Mouse (Mus musculus): ENCODE data around the gene Ache. TPM values are rescaled to one million over a fixed set of nuclear protein-coding genes. Genes with fewer than 3 reads are reported as not detected.

The Ache gene
- total and polyA plus RNA-seq, 3 experiments = 7.0 to 16.8 TPM; not detected in 1

DNA sequence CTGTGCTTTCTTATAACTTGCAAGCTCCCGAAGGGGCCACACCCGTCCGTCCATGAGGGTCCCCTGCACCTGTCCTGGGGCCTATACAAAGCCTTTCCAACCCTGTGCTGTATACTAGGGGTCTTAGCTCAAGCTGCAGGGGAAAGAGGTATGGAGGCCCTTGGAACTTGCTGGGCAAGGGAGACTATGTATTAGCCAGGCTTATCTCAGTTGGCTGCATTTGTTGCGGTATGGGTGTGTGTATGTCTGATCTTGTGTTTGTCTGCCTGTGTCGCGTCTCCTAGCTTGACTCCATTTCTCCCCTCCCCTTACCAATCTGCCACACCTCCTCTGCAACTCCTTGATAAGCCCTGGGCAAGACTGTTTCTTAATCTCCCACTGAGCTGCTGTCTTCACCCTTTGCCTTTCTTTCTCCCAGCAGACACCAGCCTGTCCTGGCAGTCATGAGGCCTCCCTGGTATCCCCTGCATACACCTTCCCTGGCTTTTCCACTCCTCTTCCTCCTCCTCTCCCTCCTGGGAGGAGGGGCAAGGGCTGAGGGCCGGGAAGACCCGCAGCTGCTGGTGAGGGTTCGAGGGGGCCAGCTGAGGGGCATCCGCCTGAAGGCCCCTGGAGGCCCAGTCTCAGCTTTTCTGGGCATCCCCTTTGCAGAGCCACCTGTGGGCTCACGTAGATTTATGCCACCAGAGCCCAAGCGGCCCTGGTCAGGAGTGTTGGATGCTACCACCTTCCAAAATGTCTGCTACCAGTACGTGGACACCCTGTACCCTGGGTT is 2.5 kb downstream of the Ache start:
- peaks cover 4 to 31% of the 10 kb centered on the region in 2 experiments for H3K4me1 ChIP-seq (ENCODE audit: control insufficient read depth in 1 of 2, insufficient read depth in 2 of 2, low read length in 2 of 2)
- TF ChIP-seq MYC (IDR thresholded peaks at IDR 0.05; ENCODE audit: low read depth, low read length) = peak; percentile 53; the same call in 1 of the 2 replicates
- TF ChIP-seq MEF2A (IDR thresholded peaks at IDR 0.05; ENCODE audit: extremely low read depth, insufficient replicate concordance, low read depth, low read length, poor library complexity, severe bottlenecking) = no peak
- TF ChIP-seq EP300 (IDR thresholded peaks at IDR 0.05; ENCODE audit: low read depth in 1 of 2, low read length in 2 of 2) = peak; percentile 93 to 98
- TF ChIP-seq ZKSCAN1 (IDR thresholded peaks at IDR 0.05; ENCODE audit: low read depth, low read length) = no peak
- TF ChIP-seq BHLHE40 (IDR thresholded peaks at IDR 0.05; ENCODE audit: borderline replicate concordance, low read depth, low read length) = no peak
- TF ChIP-seq ZMIZ1 (IDR thresholded peaks at IDR 0.05; ENCODE audit: low read depth, low read length) = peak; percentile 93
- peak; percentile 51; the same call in 1 of the 2 replicates for TF ChIP-seq MXI1 (IDR thresholded peaks at IDR 0.05; ENCODE audit: low read depth, low read length)
- peak; percentile 59; the same call in 1 of the 2 replicates for TF ChIP-seq UBTF (IDR thresholded peaks at IDR 0.05; ENCODE audit: borderline replicate concordance, insufficient read depth, low read depth, low read length)
- no peak for TF ChIP-seq RAD21 (IDR thresholded peaks at IDR 0.05; ENCODE audit: low read depth, low read length)
- no peak for TF ChIP-seq ELF1 (IDR thresholded peaks at IDR 0.05; ENCODE audit: low read depth, low read length)
- peak; percentile 98 for TF ChIP-seq GATA1 (IDR thresholded peaks at IDR 0.05; ENCODE audit: low read depth, low read length)
- no peak for TF ChIP-seq GABPA (IDR thresholded peaks at IDR 0.05; ENCODE audit: low read depth, low read length)
- TF ChIP-seq ZNF384 (IDR thresholded peaks at IDR 0.05; ENCODE audit: low read depth, low read length) = no peak
- TF ChIP-seq MAZ (IDR thresholded peaks at IDR 0.05; ENCODE audit: low read depth, low read length) = peak; percentile 87
- TF ChIP-seq HCFC1 (IDR thresholded peaks at IDR 0.05; ENCODE audit: low read depth, low read length) = peak; percentile 30; the same call in 1 of the 2 replicates
- 0 out of 2 replicates have a peak, but pooled peaks have one; percentile 26 for TF ChIP-seq CHD2 (IDR thresholded peaks at IDR 0.05; ENCODE audit: low read length)
- TF ChIP-seq MYB (IDR thresholded peaks at IDR 0.05; ENCODE audit: low read depth, low read length) = peak; percentile 68
- TF ChIP-seq RCOR1 (IDR thresholded peaks at IDR 0.05; ENCODE audit: low read depth, low read length) = peak; percentile 70
- no peak for TF ChIP-seq CHD1 (IDR thresholded peaks at IDR 0.05; ENCODE audit: low read depth, low read length)
- TF ChIP-seq USF1 (IDR thresholded peaks at IDR 0.05; ENCODE audit: low read depth, low read length) = 0 out of 2 replicates have a peak, but pooled peaks have one; percentile 20
- peak in 1 of 2 experiments; percentile 77; a peak in 2 of 4 replicates for TF ChIP-seq POLR2A (IDR thresholded peaks at IDR 0.05; ENCODE audit: control insufficient read depth in 1 of 2, insufficient read depth in 1 of 2, low read depth in 1 of 2, low read length in 2 of 2, poor library complexity in 1 of 2)
- TF ChIP-seq KAT2A (conservative IDR thresholded peaks at IDR 0.05; ENCODE audit: low read depth, low read length) = no peak; the same call in 1 of the 2 replicates
- peak; percentile 86 for TF ChIP-seq SIN3A (IDR thresholded peaks at IDR 0.05; ENCODE audit: low read length)
- TF ChIP-seq ETS1 (IDR thresholded peaks at IDR 0.05; ENCODE audit: low read depth, low read length) = peak; percentile 95
- no peak for TF ChIP-seq E2F4 (IDR thresholded peaks at IDR 0.05; ENCODE audit: borderline replicate concordance, low read depth, low read length)
- no peak for TF ChIP-seq MAFK (IDR thresholded peaks at IDR 0.05; ENCODE audit: borderline replicate concordance, low read depth, low read length)
- TF ChIP-seq POLR2AphosphoS5 (IDR thresholded peaks at IDR 0.05; ENCODE audit: borderline replicate concordance, low read depth, low read length) = peak; percentile 62; the same call in 1 of the 2 replicates
- TF ChIP-seq POLR2AphosphoS2 (IDR thresholded peaks at IDR 0.05; ENCODE audit: low read length) = peak; percentile 68; the same call in 1 of the 2 replicates
- no peak for TF ChIP-seq JUND (IDR thresholded peaks at IDR 0.05; ENCODE audit: low read depth, low read length)
- TF ChIP-seq NELFE (IDR thresholded peaks at IDR 0.05; ENCODE audit: low read depth, low read length) = peak; percentile 52
- peak; percentile 0; the same call in 1 of the 2 replicates for TF ChIP-seq MAX (IDR thresholded peaks at IDR 0.05; ENCODE audit: low read length)
- TF ChIP-seq TCF12 (IDR thresholded peaks at IDR 0.05; ENCODE audit: low read depth, low read length) = peak; percentile 98
- peak; percentile 100 for TF ChIP-seq TAL1 (IDR thresholded peaks at IDR 0.05; ENCODE audit: low read length)
- peak; percentile 29; the same call in 1 of the 2 replicates for TF ChIP-seq NRF1 (IDR thresholded peaks at IDR 0.05; ENCODE audit: insufficient read depth, low read depth, low read length, poor library complexity, severe bottlenecking)
- TF ChIP-seq TBP (IDR thresholded peaks at IDR 0.05; ENCODE audit: low read depth, low read length) = peak; percentile 89; the same call in 1 of the 2 replicates

More for the DNA sequence above, 2.5 kb downstream of the Ache start:
- Histone ChIP-seq H3K36me3 (ENCODE audit: control insufficient read depth in 1 of 2, insufficient read depth in 2 of 2, low read length in 2 of 2) (peaks cover 0 to 24% of the 10 kb centered on the region in 2 experiments; a peak in 2 of 4 replicates), H3K27me3 (ENCODE audit: control insufficient read depth in 1 of 2, insufficient read depth in 2 of 2, low read length in 2 of 2) (no peaks in the 10 kb centered on the region), H3K9me3 (replicated peaks; ENCODE audit: insufficient read depth, low read length) (no peaks in the 10 kb centered on the region), H3K79me2 (ENCODE audit: control insufficient read depth, insufficient read depth, low read length, poor library complexity) (peaks cover 11% of the 10 kb centered on the region; the same call in 1 of the 2 replicates), H3K4me3 (ENCODE audit: control insufficient read depth in 1 of 2, insufficient read depth in 1 of 2, low read depth in 2 of 2, low read length in 2 of 2) (peak overlapping the region; percentile 70 to 89), H3K27ac (ENCODE audit: control insufficient read depth, low read depth, low read length) (peak overlapping the region; percentile 92), H3K9ac (ENCODE audit: control insufficient read depth, low read depth, low read length, poor library complexity, severe bottlenecking) (peak overlapping the region; percentile 86)
- DNase-seq (ENCODE audit: low read depth, low spot score) = peak; percentile 99

Measured in MEL (cell line).